Mouse (Mus musculus): ENCODE measurements at regions not wholly inside any gene's neighbourhood (a gene's known extent, or its start where the extent isn't known, plus 50 kb on each side); places are given as distances from the start of the nearest gene placed in this dataset.

DNA sequence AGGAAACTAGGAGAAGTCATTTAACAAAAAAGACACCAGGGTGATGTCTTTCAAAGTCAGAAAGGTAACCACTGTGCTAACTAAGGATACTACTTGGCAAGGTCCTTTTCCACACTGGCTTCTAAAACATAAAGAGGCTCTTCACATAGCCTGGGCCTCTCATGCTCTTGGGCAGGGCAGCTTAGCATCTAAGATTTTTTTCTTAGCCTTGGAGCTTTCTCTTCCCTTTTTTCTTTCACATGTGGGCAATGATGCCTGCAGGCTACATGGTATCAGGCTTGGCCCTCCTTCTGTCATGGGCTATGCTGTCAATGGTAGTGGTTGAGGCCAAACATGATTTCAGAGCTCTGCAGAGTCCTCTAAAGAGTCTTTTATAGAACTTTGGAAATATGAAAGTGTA lies 60.6 kb downstream of the Serpinb6d start:
- no peak for DNase-seq (ENCODE audit: low read depth in 1 of 2, low spot score in 2 of 2)
- Histone ChIP-seq H3K36me3 (ENCODE audit: control insufficient read depth, insufficient read depth, low read length) (no peaks in the 10 kb centered on the region), H3K4me1 (ENCODE audit: control insufficient read depth, insufficient read depth, insufficient read length) (no peaks in the 10 kb centered on the region), H3K27ac (ENCODE audit: insufficient read depth, low read length) (no peak overlapping the region), H3K27me3 (ENCODE audit: control insufficient read depth, insufficient read depth, low read length) (no peaks in the 10 kb centered on the region), H3K4me3 (ENCODE audit: extremely low read depth, insufficient read depth, insufficient read length) (no peak overlapping the region)
- TF ChIP-seq CTCF (IDR thresholded peaks at IDR 0.05; ENCODE audit: extremely low read depth, insufficient read depth, insufficient read length, insufficient replicate concordance), result no peak
- TF ChIP-seq POLR2A (IDR thresholded peaks at IDR 0.05; ENCODE audit: low read depth, low read length), result no peak

DNA sequence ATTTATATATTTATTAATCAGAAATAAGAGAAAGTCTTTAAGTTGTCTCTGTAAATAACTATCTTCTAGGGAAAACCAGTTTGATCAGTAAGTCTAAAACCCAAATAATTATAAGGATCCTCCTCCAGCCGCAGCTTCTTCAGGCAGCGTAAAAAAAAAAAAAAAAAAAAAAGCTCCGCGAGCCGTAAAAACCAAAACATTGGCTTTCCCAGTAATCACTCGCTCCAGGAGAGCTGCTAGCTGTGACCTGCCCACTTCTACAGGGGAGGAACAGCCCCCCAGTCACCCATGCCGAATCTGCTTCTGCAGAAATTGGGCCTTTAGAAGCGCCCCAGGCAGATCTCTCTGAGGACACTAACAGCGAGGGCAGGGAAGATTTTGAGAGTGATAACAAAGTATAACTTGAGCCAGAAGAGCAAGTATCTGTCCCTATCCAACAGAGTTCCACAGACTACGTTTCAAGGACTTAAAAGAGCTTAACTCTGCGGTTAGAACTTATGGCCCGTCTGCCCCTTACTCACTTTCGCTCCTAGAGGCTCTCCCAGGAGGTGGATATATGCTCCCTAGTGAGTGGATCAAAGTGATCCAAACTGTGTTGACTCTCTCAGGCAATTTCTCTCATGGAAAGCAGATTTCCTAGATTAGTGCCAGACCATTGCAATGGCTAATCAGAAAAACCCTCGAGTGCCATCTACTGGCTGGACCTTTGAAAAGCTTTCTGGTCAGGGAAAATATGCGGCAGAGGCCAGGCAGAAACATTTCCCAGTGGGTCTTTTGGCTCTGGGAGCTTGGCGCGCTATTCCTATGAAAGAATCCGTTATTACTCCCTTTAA lies 80.7 kb downstream of the Serpinb6e start:
- H3K27me3 ChIP-seq (ENCODE audit: control insufficient read depth, insufficient read depth, low read length), result no peaks in the 10 kb centered on the region
- no peaks in the 10 kb centered on the region for H3K4me1 ChIP-seq (ENCODE audit: control insufficient read depth, insufficient read depth, insufficient read length)
- H3K4me3 ChIP-seq (ENCODE audit: extremely low read depth, insufficient read depth, insufficient read length), result no peak overlapping the region
- TF ChIP-seq POLR2A (IDR thresholded peaks at IDR 0.05; ENCODE audit: low read depth, low read length) (no peak), CTCF (IDR thresholded peaks at IDR 0.05; ENCODE audit: extremely low read depth, insufficient read depth, insufficient read length, insufficient replicate concordance) (no peak)
- DNase-seq (ENCODE audit: low read depth in 1 of 2, low spot score in 2 of 2), result peak in 1 of 2 experiments; percentile 16
- no peak overlapping the region for H3K27ac ChIP-seq (ENCODE audit: insufficient read depth, low read length)
- 55% methylated on average over 18 of the region's 18 CpGs for WGBS
- no peaks in the 10 kb centered on the region for H3K36me3 ChIP-seq (ENCODE audit: control insufficient read depth, insufficient read depth, low read length)

DNA sequence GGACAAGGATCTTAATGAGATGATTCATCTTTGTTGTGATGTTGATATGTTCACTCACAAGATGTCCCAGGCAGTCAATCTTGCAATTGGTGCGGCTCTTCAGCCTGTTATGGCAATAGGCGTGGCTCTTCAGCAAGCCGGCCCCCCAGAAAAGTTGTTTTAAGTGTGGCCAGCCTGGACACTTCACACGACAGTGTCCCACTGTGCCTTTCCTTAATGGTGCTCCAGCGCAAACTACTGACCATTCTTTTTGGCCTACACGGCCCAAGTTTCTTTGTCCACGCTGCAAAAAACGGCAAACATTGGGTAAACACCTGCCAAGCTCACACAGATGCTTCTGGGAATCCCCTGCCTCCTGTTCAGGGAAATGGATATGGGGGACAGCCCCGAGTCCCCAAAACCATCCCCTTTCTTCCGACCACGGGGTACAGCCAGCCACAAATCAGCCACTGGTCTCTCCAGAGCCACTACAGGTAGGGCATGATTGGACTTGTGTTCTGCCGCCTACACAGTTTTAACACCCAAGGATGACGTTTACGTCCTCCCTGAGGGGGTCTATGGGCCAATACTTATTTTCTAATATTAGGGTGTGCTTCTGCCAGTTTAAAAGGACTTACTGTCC lies 79.8 kb downstream of the Serpinb6e start:
- TF ChIP-seq POLR2A (IDR thresholded peaks at IDR 0.05; ENCODE audit: low read depth, low read length), result no peak
- TF ChIP-seq CTCF (IDR thresholded peaks at IDR 0.05; ENCODE audit: extremely low read depth, insufficient read depth, insufficient read length, insufficient replicate concordance), result no peak

More for the DNA sequence above, 79.8 kb downstream of the Serpinb6e start:
- no peak for DNase-seq (ENCODE audit: low read depth in 1 of 2, low spot score in 2 of 2)
- Histone ChIP-seq H3K4me3 (ENCODE audit: extremely low read depth, insufficient read depth, insufficient read length) (no peak overlapping the region), H3K27me3 (ENCODE audit: control insufficient read depth, insufficient read depth, low read length) (no peaks in the 10 kb centered on the region), H3K4me1 (ENCODE audit: control insufficient read depth, insufficient read depth, insufficient read length) (no peaks in the 10 kb centered on the region), H3K27ac (ENCODE audit: insufficient read depth, low read length) (no peak overlapping the region), H3K36me3 (ENCODE audit: control insufficient read depth, insufficient read depth, low read length) (no peaks in the 10 kb centered on the region)
- WGBS, result 86% methylated on average over 14 of the region's 14 CpGs
